In genomic region chr3:22154522-22154921, GRCm38 (mm10) we compare ENCODE assay signal across 14 mouse cellular contexts.
"Had no signal": no experiment of that assay in that cellular context is flagged by ENCODE, and none has a peak within 500 bp of the region (broad histone marks: within the 10 kb centered on the region; RNA-seq: fewer than 3 reads in every experiment).

No protein-coding gene starts in this region.

- H3K27me3 ChIP-seq: lung, embryonic 15.5 days; megakaryocyte, embryonic 14.5 days; midbrain, embryonic 13.5 days; midbrain, embryonic 15.5 days; neural tube, embryonic 12.5 days had no signal

- H3K9me3 ChIP-seq: lung, embryonic 15.5 days; midbrain, embryonic 15.5 days had no signal

- H3K4me1 ChIP-seq: lung, embryonic 15.5 days; midbrain, embryonic 13.5 days; midbrain, embryonic 15.5 days; neural tube, embryonic 12.5 days had no signal

- DNase-seq: liver, postnatal 0 days; lung, adult 2 months; lung, postnatal 14 days; lung, postnatal 36 days; right cerebral cortex, postnatal 14 days; spleen, adult 18-20 months; thymus, adult 18-20 months; thymus, postnatal 14 days; thymus, postnatal 36 days had no signal

- H3K4me3 ChIP-seq: lung, embryonic 15.5 days; megakaryocyte, embryonic 14.5 days; midbrain, embryonic 13.5 days; midbrain, embryonic 15.5 days; neural tube, embryonic 12.5 days had no signal

- H3K36me3 ChIP-seq: midbrain, embryonic 15.5 days; neural tube, embryonic 12.5 days had no signal
